Mouse (Mus musculus) limb, embryonic 13.5 days (tissue): Measurements from ENCODE around the gene Zswim1. TPM values are rescaled to one million over a fixed set of nuclear protein-coding genes. Genes with fewer than 3 reads are reported as not detected.
"Not testable (repeated sequence)": the region's sequence is repeated elsewhere in the genome, so short reads cannot be mapped to it uniquely, and the experiment has no call there.

Experiments used
- ATAC-seq: fragments of 200-750 bp; cut with Nextera tagmentation; 2 replicates; pipeline ENCODE4 v1.8.0; 2017; ENCODE audit warnings: low read depth, moderate number of reproducible peaks, moderate TSS enrichment; ENCODE audit not compliant: low FRiP score
- H3K27ac ChIP-seq: fragments of 300-500 bp; sonication (generic); 2 replicates; pipeline ENCODE4 v1.5.1; 2015; ENCODE audit warnings: inconsistent platforms, mild to moderate bottlenecking, moderate library complexity
- H3K27me3 ChIP-seq: fragments of 300-500 bp; sonication (generic); 2 replicates; pipeline ENCODE4 v1.6.1; 2015; ENCODE audit warnings: mild to moderate bottlenecking, inconsistent platforms
- H3K36me3 ChIP-seq: fragments of 300-500 bp; sonication (generic); 2 replicates; pipeline ENCODE4 v1.6.1; 2015; ENCODE audit warnings: inconsistent platforms, mild to moderate bottlenecking, moderate library complexity
- H3K4me1 ChIP-seq: fragments of 300-500 bp; sonication (generic); 2 replicates; pipeline ENCODE4 v1.6.1; 2015; ENCODE audit warnings: inconsistent platforms
- H3K4me2 ChIP-seq: fragments of 300-500 bp; sonication (generic); replicated peaks from 2 replicates; pipeline ENCODE4 v1.6.1; 2015; ENCODE audit warnings: inconsistent platforms, mild to moderate bottlenecking, moderate library complexity
- H3K4me3 ChIP-seq: fragments of 300-500 bp; sonication (generic); 2 replicates; pipeline ENCODE4 v1.5.1; 2015; ENCODE audit warnings: moderate library complexity, mild to moderate bottlenecking, inconsistent platforms
- H3K9ac ChIP-seq: fragments of 300-500 bp; sonication (generic); 2 replicates; pipeline ENCODE4 v1.6.1; 2015; ENCODE audit warnings: mild to moderate bottlenecking, inconsistent platforms
- H3K9me3 ChIP-seq: fragments of 300-500 bp; sonication (generic); 2 replicates; pipeline ENCODE4 v1.6.1; 2016; ENCODE audit warnings: inconsistent platforms
- WGBS: fragments of 180-500 bp; shearing (Covaris S2); methylation state at CpG from one replicate; pipeline ENCODE4 v1.1.7; 2015; 5-methylcytosine and 5-hydroxymethylcytosine counted together
- polyA plus RNA-seq: library from polyadenylated mRNA; unstranded; fragments of >200 nt; fragmentation: Nextera tagmentation; extraction: Ambion mirVana; gene quantifications from 2 replicates; pipeline ENCODE4 v1.2.1, GENCODE M21; 2015

Gene Zswim1
- polyA plus RNA-seq, 1 experiment from 2014 or later: 17.8 TPM

DNA sequence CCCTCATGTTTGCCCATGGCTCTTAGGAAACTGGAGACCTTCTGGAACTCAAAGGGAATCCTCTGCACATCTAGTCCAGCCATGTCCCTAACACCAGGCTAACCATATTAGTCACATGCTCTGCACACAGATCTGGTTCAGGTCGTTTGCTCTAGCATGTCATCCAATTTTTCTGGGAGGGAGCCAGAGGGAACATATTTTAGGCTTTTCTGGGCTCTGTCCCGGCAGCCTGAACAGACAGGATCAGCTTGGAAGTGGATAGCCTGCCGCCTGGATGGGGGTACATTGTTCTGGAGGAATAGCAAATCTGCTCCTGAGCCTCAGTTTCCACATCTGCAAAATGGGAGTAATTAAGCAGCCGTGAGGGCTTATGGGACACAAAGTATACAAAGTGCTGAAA, 38.6 kb downstream of the Zswim1 start:
- peaks cover 30% of the 10 kb centered on the region for H3K4me1 ChIP-seq
- ATAC-seq: no peak
- H3K9me3 ChIP-seq: no peaks in the 10 kb centered on the region
- no peak overlapping the region for H3K4me3 ChIP-seq
- H3K27me3 ChIP-seq: peaks cover 39% of the 10 kb centered on the region
- H3K4me2 ChIP-seq: no peak overlapping the region
- no peak overlapping the region for H3K27ac ChIP-seq
- 77% methylated on average over 4 of the region's 4 CpGs for WGBS
- H3K36me3 ChIP-seq: no peaks in the 10 kb centered on the region
- no peak overlapping the region for H3K9ac ChIP-seq

- peaks cover 19% of the 10 kb centered on the region for H3K4me1 ChIP-seq
- H3K9ac ChIP-seq: no peak overlapping the region
- peak overlapping the region; percentile 33; the same call in 1 of the 2 replicates for H3K27ac ChIP-seq
- H3K9me3 ChIP-seq: no peaks in the 10 kb centered on the region
- no peak overlapping the region for H3K4me2 ChIP-seq
- H3K4me3 ChIP-seq: no peak overlapping the region
- no peaks in the 10 kb centered on the region for H3K36me3 ChIP-seq
- peak; percentile 66 for ATAC-seq
- peaks cover 27% of the 10 kb centered on the region for H3K27me3 ChIP-seq
- WGBS: 28% methylated on average over 9 of the region's 9 CpGs
Measured at GRCm38 (mm10) chr2:164862179-164862861, 39.8 kb downstream of the Zswim1 start.

GRCm38 (mm10) chr2:164863411-164863810, 40.9 kb downstream of the Zswim1 start:
- not testable (repeated sequence) for H3K4me3 ChIP-seq, H3K9ac ChIP-seq, ATAC-seq, H3K4me2 ChIP-seq, H3K27ac ChIP-seq, H3K9me3 ChIP-seq, H3K36me3 ChIP-seq
- peaks cover 16% of the 10 kb centered on the region for H3K27me3 ChIP-seq
- H3K4me1 ChIP-seq: peaks cover 11% of the 10 kb centered on the region
- WGBS: 87% methylated on average over 8 of the region's 9 CpGs

DNA sequence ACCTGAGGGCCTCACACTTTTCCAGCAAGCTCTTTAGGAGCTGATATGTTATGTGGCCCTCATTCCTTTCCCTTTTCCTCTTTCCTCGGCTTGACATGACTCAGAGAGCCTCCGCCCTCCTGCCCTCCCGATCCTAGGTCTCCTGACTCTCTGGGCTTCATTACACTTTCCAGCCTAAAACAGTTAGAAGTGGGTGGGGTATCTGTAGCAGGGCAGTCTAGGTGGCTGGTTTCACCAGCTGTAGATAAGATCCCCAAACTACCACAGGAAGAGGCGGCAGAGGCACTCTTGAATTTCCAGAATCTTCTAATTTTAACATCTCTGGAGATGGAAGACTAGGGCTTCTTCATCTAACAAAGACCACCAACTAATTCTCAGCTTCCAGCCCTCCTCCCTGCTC, 42.1 kb downstream of the Zswim1 start:
- Histone ChIP-seq H3K4me1 (peaks cover 11% of the 10 kb centered on the region), H3K27ac (no peak overlapping the region), H3K36me3 (no peaks in the 10 kb centered on the region), H3K9ac (no peak overlapping the region), H3K9me3 (peaks cover 6% of the 10 kb centered on the region; the same call in 1 of the 2 replicates), H3K27me3 (peaks cover 6% of the 10 kb centered on the region), H3K4me3 (no peak overlapping the region), H3K4me2 (no peak overlapping the region)
- ATAC-seq: no peak
- WGBS: 65% methylated on average over 4 of the region's 4 CpGs

DNA sequence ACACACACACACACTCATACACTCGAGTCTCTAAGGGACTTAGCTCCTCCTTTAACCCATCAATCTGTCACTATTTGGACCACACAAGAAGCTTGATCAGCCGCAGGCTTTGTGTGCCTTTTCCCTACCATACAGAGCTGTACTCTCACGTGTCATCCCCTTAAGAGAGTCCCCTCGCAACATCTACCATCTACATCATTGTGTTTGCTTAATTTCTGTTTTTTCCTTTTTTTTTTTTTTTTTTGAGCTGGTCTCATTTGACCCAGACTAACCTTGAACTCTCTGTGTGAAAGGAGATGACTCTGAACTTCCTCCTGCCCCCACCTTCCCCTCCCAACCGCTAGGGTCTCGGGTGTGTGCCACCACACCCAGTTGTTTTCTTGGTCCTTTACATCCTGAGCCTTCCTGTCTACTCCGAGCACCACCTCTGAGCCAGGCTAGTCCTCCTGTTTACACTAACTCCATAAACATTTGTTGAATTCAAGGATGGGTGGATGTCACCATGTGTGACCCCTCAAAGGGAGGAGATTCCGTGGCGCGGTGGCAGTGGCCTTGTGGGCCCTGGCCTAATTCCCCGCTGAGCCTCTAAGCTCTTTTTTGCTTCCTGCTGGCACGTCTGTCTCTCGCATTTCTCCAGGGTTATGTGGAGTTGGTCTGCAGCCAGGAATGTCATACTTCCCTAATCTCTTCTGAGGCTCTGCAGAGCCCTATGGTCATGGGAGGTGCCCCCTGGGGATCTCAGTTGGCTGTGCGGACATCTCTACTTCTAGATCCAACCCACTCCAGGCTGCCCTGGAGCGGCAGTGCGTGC, 44.5 kb downstream of the Zswim1 start:
- ATAC-seq: peak; percentile 31; the same call in 1 of the 2 replicates
- 60% methylated on average over 16 of the region's 16 CpGs for WGBS
- H3K27ac ChIP-seq: no peak overlapping the region

GRCm38 (mm10) chr2:164867566-164867965, 45.1 kb downstream of the Zswim1 start:
- H3K27me3 ChIP-seq: no peaks in the 10 kb centered on the region
- H3K9me3 ChIP-seq: peaks cover 6% of the 10 kb centered on the region; the same call in 1 of the 2 replicates
- H3K36me3 ChIP-seq: no peaks in the 10 kb centered on the region
- H3K27ac ChIP-seq: no peak overlapping the region
- no peak overlapping the region for H3K4me2 ChIP-seq
- no peak overlapping the region for H3K9ac ChIP-seq
- ATAC-seq: no peak
- peaks cover 2% of the 10 kb centered on the region; the same call in 1 of the 2 replicates for H3K4me1 ChIP-seq
- WGBS: 93% methylated on average over 7 of the region's 7 CpGs
- no peak overlapping the region for H3K4me3 ChIP-seq

More for the DNA sequence above, 44.5 kb downstream of the Zswim1 start:
- no peak overlapping the region for H3K9ac ChIP-seq
- no peak overlapping the region for H3K4me3 ChIP-seq
- H3K9me3 ChIP-seq: peaks cover 6% of the 10 kb centered on the region; the same call in 1 of the 2 replicates
- H3K27me3 ChIP-seq: no peaks in the 10 kb centered on the region
- H3K4me1 ChIP-seq: peaks cover 9% of the 10 kb centered on the region
- H3K4me2 ChIP-seq: no peak overlapping the region
- H3K36me3 ChIP-seq: no peaks in the 10 kb centered on the region

GRCm38 (mm10) chr2:164868491-164868890, 46.0 kb downstream of the Zswim1 start:
- no peak overlapping the region for H3K4me3 ChIP-seq
- no peaks in the 10 kb centered on the region for H3K36me3 ChIP-seq
- H3K27ac ChIP-seq: no peak overlapping the region
- H3K27me3 ChIP-seq: no peaks in the 10 kb centered on the region
- WGBS: 86% methylated on average over 7 of the region's 7 CpGs
- no peak overlapping the region for H3K4me2 ChIP-seq
- ATAC-seq: peak; percentile 32; the same call in 1 of the 2 replicates
- H3K9me3 ChIP-seq: peaks cover 6% of the 10 kb centered on the region; the same call in 1 of the 2 replicates
- no peaks in the 10 kb centered on the region for H3K4me1 ChIP-seq
- no peak overlapping the region for H3K9ac ChIP-seq

DNA sequence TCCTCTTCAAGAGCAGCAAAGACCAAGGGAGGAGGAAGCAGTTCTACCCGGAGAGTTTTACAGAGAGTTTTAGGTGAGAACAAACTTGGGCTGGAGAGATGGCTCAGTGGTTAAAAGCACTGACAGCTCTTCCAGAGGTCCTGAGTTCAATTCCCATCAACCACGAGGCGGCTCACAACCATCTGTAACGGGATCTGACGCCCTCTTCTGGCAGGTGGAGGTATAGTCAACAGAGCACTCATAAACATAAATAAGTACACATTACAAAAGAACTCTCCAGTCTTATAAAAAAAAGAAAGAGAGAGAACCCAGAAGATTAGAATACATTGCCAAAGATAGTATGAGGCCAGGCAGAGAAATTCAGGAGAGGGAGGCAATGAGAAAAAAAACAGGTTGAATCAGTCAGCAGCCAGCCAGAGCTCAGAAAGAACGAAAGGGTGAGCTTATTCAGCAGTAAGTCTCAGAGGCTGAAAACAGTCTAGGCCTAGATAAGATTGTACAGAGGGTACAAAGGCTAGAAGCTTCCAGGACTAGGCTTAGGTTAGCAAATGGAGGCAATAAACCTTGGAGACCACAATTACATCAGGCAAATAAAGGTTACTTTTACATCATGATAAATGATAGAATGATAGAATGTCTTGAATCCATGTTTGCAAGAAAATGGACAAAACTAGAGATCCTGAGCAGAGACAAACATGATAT, 49.3 kb downstream of the Zswim1 start:
- H3K9me3 ChIP-seq: peaks cover 6% of the 10 kb centered on the region; the same call in 1 of the 2 replicates
- WGBS: 55% methylated on average over 6 of the region's 6 CpGs
- H3K27me3 ChIP-seq: no peaks in the 10 kb centered on the region
- H3K36me3 ChIP-seq: no peaks in the 10 kb centered on the region
- no peak overlapping the region for H3K27ac ChIP-seq
- no peak overlapping the region for H3K9ac ChIP-seq
- H3K4me2 ChIP-seq: no peak overlapping the region
- H3K4me1 ChIP-seq: 0 out of 2 replicates have a peak, but pooled peaks cover 7% of the 10 kb centered on the region
- ATAC-seq: no peak
- no peak overlapping the region for H3K4me3 ChIP-seq

DNA sequence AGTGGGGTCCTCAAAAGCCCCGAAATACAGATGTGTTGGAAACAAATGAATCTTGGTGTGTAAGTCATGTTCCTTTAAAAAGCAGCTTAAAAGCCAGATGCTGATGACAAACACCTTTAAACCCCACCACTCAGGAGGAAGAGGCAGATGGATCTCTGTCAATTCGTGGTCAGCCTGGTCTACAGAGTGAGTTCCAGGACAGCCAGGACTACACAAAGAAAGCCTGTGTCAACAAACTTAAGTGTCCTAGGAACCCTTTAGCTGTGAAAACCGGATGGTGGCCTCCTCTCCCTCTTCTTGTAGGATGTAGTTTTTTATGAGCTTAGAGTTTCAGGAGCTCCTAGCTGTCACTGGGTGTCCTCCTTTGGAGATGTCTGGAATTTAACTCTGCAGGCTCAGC, 51.1 kb downstream of the Zswim1 start:
- Histone ChIP-seq H3K4me1 (peaks cover 14% of the 10 kb centered on the region), H3K9me3 (no peaks in the 10 kb centered on the region), H3K9ac (0 out of 2 replicates have a peak overlapping the region, but pooled peaks have one; percentile 35), H3K4me2 (no peak overlapping the region), H3K27me3 (no peaks in the 10 kb centered on the region), H3K27ac (no peak overlapping the region), H3K36me3 (no peaks in the 10 kb centered on the region; the same call in 1 of the 2 replicates), H3K4me3 (no peak overlapping the region)
- 58% methylated on average over 3 of the region's 3 CpGs for WGBS
- no peak for ATAC-seq

DNA sequence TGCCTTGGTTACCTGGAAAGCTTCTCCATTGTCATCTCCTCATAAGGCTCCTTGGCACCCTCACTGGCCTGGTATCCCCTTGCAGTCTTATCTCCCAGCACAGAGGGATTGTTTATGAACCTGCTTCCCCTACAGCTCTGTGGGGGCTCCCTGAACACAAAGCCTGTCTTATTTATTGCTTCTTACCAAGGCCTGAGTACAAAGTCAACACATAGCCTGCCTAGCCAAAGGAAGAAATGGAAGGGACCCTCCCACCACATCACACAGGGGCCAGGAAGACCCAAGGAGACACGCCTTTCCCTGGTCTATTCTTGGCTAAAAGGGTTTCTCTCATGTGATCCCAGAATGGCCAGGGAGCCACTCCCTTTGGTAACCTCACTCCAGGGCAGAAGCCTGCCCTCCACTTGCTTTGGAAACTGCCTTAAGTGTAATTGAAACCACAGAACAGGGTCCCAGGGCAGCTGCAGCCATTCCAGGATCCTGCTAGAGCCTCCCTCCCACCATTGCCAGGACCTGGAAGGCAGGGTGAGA, 51.8 kb downstream of the Zswim1 start:
- Histone ChIP-seq H3K9me3 (no peaks in the 10 kb centered on the region), H3K9ac (no peak overlapping the region), H3K36me3 (no peaks in the 10 kb centered on the region; the same call in 1 of the 2 replicates), H3K27ac (peak overlapping the region; percentile 49; the same call in 1 of the 2 replicates), H3K4me1 (peaks cover 14% of the 10 kb centered on the region), H3K27me3 (no peaks in the 10 kb centered on the region), H3K4me2 (no peak overlapping the region; the same call in 1 of the 2 replicates), H3K4me3 (no peak overlapping the region)
- WGBS: 28% methylated on average over 1 of the region's 1 CpGs
- no peak; the same call in 1 of the 2 replicates for ATAC-seq

DNA sequence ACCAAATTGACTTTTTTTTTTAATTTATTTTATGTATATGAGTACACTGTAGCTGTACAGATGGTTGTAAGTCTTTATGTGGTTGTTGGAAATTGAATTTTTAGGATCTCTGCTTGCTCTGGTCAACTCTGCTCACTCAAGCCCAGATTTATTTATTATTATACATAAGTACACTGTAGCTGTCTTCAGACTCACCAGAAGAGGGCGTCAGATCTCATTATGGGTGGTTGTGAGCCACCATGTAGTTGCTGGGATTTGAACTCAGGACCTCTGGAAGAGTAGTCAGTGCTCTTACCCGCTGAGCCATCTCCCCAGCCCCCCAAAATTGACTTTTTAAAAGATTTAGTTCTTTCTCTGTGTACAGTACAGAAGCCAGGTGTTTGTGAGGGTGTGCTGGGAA, 53.2 kb downstream of the Zswim1 start:
- peaks cover 20% of the 10 kb centered on the region for H3K4me1 ChIP-seq
- H3K4me3 ChIP-seq, H3K9ac ChIP-seq, H3K4me2 ChIP-seq, H3K27me3 ChIP-seq, H3K9me3 ChIP-seq, ATAC-seq, H3K27ac ChIP-seq, H3K36me3 ChIP-seq: not testable (repeated sequence)
- WGBS: 48% methylated on average over 2 of the region's 2 CpGs
